12 mouse cellular contexts compared by ENCODE assay signal in the genomic region with DNA sequence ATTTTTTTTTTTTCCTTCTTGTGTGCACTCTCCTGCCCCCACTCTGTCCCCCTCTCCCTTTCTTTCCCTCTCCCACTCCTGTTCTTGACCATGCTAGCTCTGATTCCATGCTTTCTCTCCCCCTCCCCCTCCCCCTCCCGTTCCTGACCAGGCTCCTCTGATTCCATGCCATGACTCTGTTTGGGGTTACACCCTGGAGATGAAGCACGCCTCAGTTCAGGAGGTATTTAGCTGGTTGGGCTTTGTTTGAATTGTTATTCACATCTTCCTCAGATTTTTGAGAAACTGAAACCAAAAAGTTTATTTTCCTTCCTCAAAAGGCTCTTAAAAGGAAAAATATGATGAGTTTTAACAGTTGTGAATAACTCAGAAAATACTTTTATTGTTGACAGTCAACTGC.
A peak's percentile ranks its signal among the peaks of the same experiment; 100 is the strongest.
DNase-seq lines count a peak whose midpoint lies in the region; ATAC-seq lines count a peak whose summit lies in the region.
"Had no signal": no experiment of that assay in that cellular context is flagged by ENCODE, and none has a peak within 500 bp of the region (broad histone marks: within the 10 kb centered on the region; RNA-seq: fewer than 3 reads in every experiment).

No protein-coding gene starts in this region.

- no peak for ATAC-seq in heart, embryonic 14.5 days (ENCODE audit: insufficient number of reproducible peaks, insufficient read depth, low FRiP score, low read depth)
- ATAC-seq in lung, embryonic 16.5 days (ENCODE audit: low read depth) = peak; percentile 34; the same call in 1 of the 2 replicates
- ATAC-seq: forebrain, embryonic 16.5 days; hindbrain, embryonic 16.5 days had no signal

- peak overlapping the region in 1 of 2 experiments; percentile 27; a peak in 1 of 4 replicates for H3K27ac ChIP-seq in heart, embryonic 14.5 days (replicated peaks in 1 of 2; ENCODE audit: control insufficient read depth in 1 of 2, insufficient read depth in 1 of 2, low read depth in 2 of 2, low read length in 2 of 2)
- H3K27ac ChIP-seq in lung, embryonic 16.5 days (ENCODE audit: low read length) = no peak overlapping the region; the same call in 1 of the 2 replicates

- H3K4me2 ChIP-seq in heart, embryonic 14.5 days (ENCODE audit: low read length) = 0 out of 2 replicates have a peak overlapping the region, but pooled peaks have one; percentile 5
- H3K4me2 ChIP-seq in lung, embryonic 16.5 days (ENCODE audit: low read depth, low read length) = no peak overlapping the region
- H3K4me2 ChIP-seq: heart, embryonic 11.5 days had no signal

- DNase-seq in heart, postnatal 36 days = no peak
- no peak for DNase-seq in lung, postnatal 4 days
- DNase-seq in NIH3T3 (ENCODE audit: low read depth) = peak; percentile 75
- peak; percentile 11 for DNase-seq in skeletal muscle tissue, adult 2 months (ENCODE audit: low read depth, low spot score)
- no peak for DNase-seq in urinary bladder, postnatal 14 days (ENCODE audit: low spot score)
- DNase-seq: kidney, adult 11 months; layer of hippocampus, postnatal 36 days had no signal

- peaks cover 13 to 22% of the 10 kb centered on the region in 2 experiments for H3K4me1 ChIP-seq in heart, embryonic 14.5 days (ENCODE audit: control insufficient read depth in 2 of 2, insufficient read depth in 2 of 2, low read length in 2 of 2)
- H3K4me1 ChIP-seq in lung, embryonic 16.5 days (replicated peaks; ENCODE audit: control insufficient read depth, insufficient read depth, low read length) = peaks cover 11% of the 10 kb centered on the region

- no peaks in the 10 kb centered on the region for H3K9me3 ChIP-seq in heart, embryonic 14.5 days (ENCODE audit: control insufficient read depth, low read length)
- H3K9me3 ChIP-seq in lung, embryonic 16.5 days (ENCODE audit: control insufficient read depth, low read length) = no peaks in the 10 kb centered on the region

- intact Hi-C loops in heart, postnatal 36 days (cut with DNase I) = no loop called here

- no peak overlapping the region for H3K9ac ChIP-seq in heart, embryonic 14.5 days (ENCODE audit: low read length)
- no peak overlapping the region for H3K9ac ChIP-seq in lung, embryonic 16.5 days (ENCODE audit: low read length)

- WGBS in heart, embryonic 14.5 days = 22% methylated on average over 2 of the region's 2 CpGs
- WGBS in lung, embryonic 16.5 days = 18% methylated on average over 2 of the region's 2 CpGs

- H3K36me3 ChIP-seq in heart, embryonic 14.5 days (ENCODE audit: control insufficient read depth, insufficient read depth, low read length) = no peaks in the 10 kb centered on the region
- H3K36me3 ChIP-seq in lung, embryonic 16.5 days (ENCODE audit: control insufficient read depth, insufficient read depth, low read length) = no peaks in the 10 kb centered on the region

- H3K27me3 ChIP-seq in heart, embryonic 14.5 days (ENCODE audit: control insufficient read depth, insufficient read depth, low read length) = no peaks in the 10 kb centered on the region
- no peaks in the 10 kb centered on the region for H3K27me3 ChIP-seq in lung, embryonic 16.5 days (ENCODE audit: control insufficient read depth, insufficient read depth, low read depth, low read length)

- no peak overlapping the region for H3K4me3 ChIP-seq in heart, embryonic 14.5 days (ENCODE audit: control insufficient read depth in 1 of 2, insufficient read depth in 1 of 2, low read depth in 1 of 2, low read length in 2 of 2)
- no peak overlapping the region for H3K4me3 ChIP-seq in lung, embryonic 16.5 days (ENCODE audit: low read length)

Comparison
In these comparisons a context has a peak if more than half of its experiments do, and no peak if none do; other contexts are left out.
1. DNase-seq: peak in NIH3T3 (single experiment) and skeletal muscle tissue, adult 2 months (single experiment); none in heart, postnatal 36 days (0 of 2), lung, postnatal 4 days (0 of 2) and urinary bladder, postnatal 14 days (single experiment).